Mouse (Mus musculus) cortical plate, adult 2 months (tissue): ENCODE measurements around the gene Dcun1d5.

ENCODE experiments used
- CTCF ChIP-seq: fragments of 200-500 bp; IDR thresholded peaks from 2 replicates; pipeline ENCODE4 v1.5.1; 2011; ENCODE audit warnings: mild to moderate bottlenecking, control low read depth, low read length; ENCODE audit not compliant: insufficient read depth; ENCODE audit errors: extremely low read depth
- POLR2A ChIP-seq: fragments of 200-500 bp; IDR thresholded peaks from 2 replicates; pipeline ENCODE4 v1.6.1; 2011; ENCODE audit warnings: mild to moderate bottlenecking, low read length, control low read depth; ENCODE audit not compliant: insufficient read depth; ENCODE audit errors: extremely low read depth

- TF ChIP-seq CTCF (no peak), POLR2A (no peak)
Measured at GRCm38 (mm10) chr9:7184897-7185291, 574 bp downstream of the Dcun1d5 start.
